Mouse (Mus musculus) midbrain, embryonic 12.5 days (tissue): ENCODE measurements around the gene Ociad2. TPM values are rescaled to one million over a fixed set of nuclear protein-coding genes. Genes with fewer than 3 reads are reported as not detected.

Experiments used
- polyA plus RNA-seq: library from polyadenylated mRNA; unstranded; fragments of >200 nt; fragmentation: Nextera tagmentation; extraction: Ambion mirVana; gene quantifications from 2 replicates; pipeline ENCODE4 v1.2.1, GENCODE M21; 2016

Ociad2 gene
- polyA plus RNA-seq, 1 experiment from 2014 or later: 16.5 TPM

Other genes starting within 250 kb of the Ociad2 start
- gene Fryl, start 84.4 kb downstream of the Ociad2 start, polyA plus RNA-seq: 48.7 and 52.0 TPM in 2 replicates
- gene Ociad1, start 48.2 kb downstream of the Ociad2 start, polyA plus RNA-seq: 186 and 219 TPM in 2 replicates
- gene Cwh43, start 65.0 kb upstream of the Ociad2 start, polyA plus RNA-seq: 0.20 TPM in 1 of 2 replicates, not detected in the other
- 58.4 and 62.2 TPM in 2 replicates for gene Dcun1d4, start 140.0 kb upstream of the Ociad2 start, polyA plus RNA-seq